Mouse (Mus musculus) midbrain, embryonic 16.5 days (tissue): ENCODE results near the gene Meis2. TPM values are rescaled to one million over a fixed set of nuclear protein-coding genes. Genes with fewer than 3 reads are reported as not detected.

Experiments used
- ATAC-seq: fragments of 200-750 bp; cut with Nextera tagmentation; 2 replicates; pipeline ENCODE4 v1.8.0; 2017; ENCODE audit warnings: moderate TSS enrichment
- H3K27ac ChIP-seq: fragments of 300-500 bp; sonication (generic); 2 replicates; pipeline ENCODE4 v1.5.1; 2014; ENCODE audit warnings: mild to moderate bottlenecking, low read length, mixed read lengths
- H3K27me3 ChIP-seq: fragments of 300-500 bp; sonication (generic); 2 replicates; pipeline ENCODE4 v1.6.1; 2014; ENCODE audit warnings: low read depth, low read length, mixed read lengths; ENCODE audit not compliant: control insufficient read depth, insufficient read depth
- H3K36me3 ChIP-seq: fragments of 300-500 bp; sonication (generic); 2 replicates; pipeline ENCODE4 v1.6.1; 2014; ENCODE audit warnings: mild to moderate bottlenecking, low read length, moderate library complexity, mixed read lengths; ENCODE audit not compliant: control insufficient read depth, insufficient read depth
- H3K4me1 ChIP-seq: fragments of 300-500 bp; sonication (generic); 2 replicates; pipeline ENCODE4 v1.6.1; 2014; ENCODE audit warnings: mild to moderate bottlenecking, low read length, mixed read lengths; ENCODE audit not compliant: control insufficient read depth, insufficient read depth
- H3K4me2 ChIP-seq: fragments of 300-500 bp; sonication (generic); 2 replicates; pipeline ENCODE4 v1.6.1; 2014; ENCODE audit warnings: mild to moderate bottlenecking, low read length, mixed read lengths
- H3K4me3 ChIP-seq: fragments of 300-500 bp; sonication (generic); 2 replicates; pipeline ENCODE4 v1.5.1; 2014; ENCODE audit warnings: low read depth, mild to moderate bottlenecking, low read length, moderate library complexity, mixed read lengths
- H3K9ac ChIP-seq: fragments of 300-500 bp; sonication (generic); 2 replicates; pipeline ENCODE4 v1.6.1; 2014; ENCODE audit warnings: low read depth, low read length, mixed read lengths
- H3K9me3 ChIP-seq: fragments of 300-500 bp; sonication (generic); replicated peaks from 2 replicates; pipeline ENCODE4 v1.6.1; 2014; ENCODE audit warnings: mild to moderate bottlenecking, low read length, mixed read lengths; ENCODE audit not compliant: control insufficient read depth, poor library complexity, severe bottlenecking
- WGBS: fragments of 180-500 bp; shearing (Covaris S2); extraction: QIAGEN DNeasy Blood & Tissue Kit; methylation state at CpG from one replicate; pipeline ENCODE4 v1.1.7; 2014; 5-methylcytosine and 5-hydroxymethylcytosine counted together
- polyA plus RNA-seq: library from polyadenylated mRNA; unstranded; fragments of >200 nt; fragmentation: Nextera tagmentation; extraction: Ambion mirVana; gene quantifications from 2 replicates; pipeline ENCODE4 v1.2.1, GENCODE M21; 2015

Gene Meis2
- polyA plus RNA-seq, 1 experiment from 2014 or later: 70.2 TPM

GRCm38 (mm10) chr2:115984952-115985351 is 80.7 kb downstream of the Meis2 start:
- ATAC-seq: no peak
- WGBS: 75% methylated on average over 9 of the region's 9 CpGs
- H3K36me3 ChIP-seq: no peaks in the 10 kb centered on the region
- no peaks in the 10 kb centered on the region for H3K4me1 ChIP-seq
- H3K9ac ChIP-seq: no peak overlapping the region
- H3K4me2 ChIP-seq: no peak overlapping the region
- H3K4me3 ChIP-seq: no peak overlapping the region
- H3K27me3 ChIP-seq: no peaks in the 10 kb centered on the region
- H3K27ac ChIP-seq: no peak overlapping the region
- H3K9me3 ChIP-seq: no peaks in the 10 kb centered on the region

- Histone ChIP-seq H3K4me3 (no peak overlapping the region), H3K36me3 (no peaks in the 10 kb centered on the region), H3K4me2 (no peak overlapping the region), H3K27me3 (no peaks in the 10 kb centered on the region), H3K4me1 (0 out of 2 replicates have a peak, but pooled peaks cover 2% of the 10 kb centered on the region), H3K9me3 (no peaks in the 10 kb centered on the region), H3K27ac (no peak overlapping the region), H3K9ac (no peak overlapping the region)
- no peak for ATAC-seq
- WGBS: 80% methylated on average over 4 of the region's 4 CpGs
These were observed 81.2 kb downstream of the Meis2 start for GRCm38 (mm10) chr2:115984487-115984886.

GRCm38 (mm10) chr2:115980490-115980889 is 85.1 kb downstream of the Meis2 start:
- no peak overlapping the region for H3K27ac ChIP-seq
- no peak overlapping the region for H3K4me3 ChIP-seq
- H3K36me3 ChIP-seq: no peaks in the 10 kb centered on the region
- H3K4me1 ChIP-seq: 0 out of 2 replicates have a peak, but pooled peaks cover 3% of the 10 kb centered on the region
- no peaks in the 10 kb centered on the region for H3K9me3 ChIP-seq
- ATAC-seq: peak; percentile 15; the same call in 1 of the 2 replicates
- no peak overlapping the region for H3K4me2 ChIP-seq
- no peak overlapping the region for H3K9ac ChIP-seq
- H3K27me3 ChIP-seq: no peaks in the 10 kb centered on the region

GRCm38 (mm10) chr2:115979683-115980476 is 85.8 kb downstream of the Meis2 start:
- no peak overlapping the region for H3K9ac ChIP-seq
- H3K27ac ChIP-seq: peak overlapping the region; percentile 44; the same call in 1 of the 2 replicates
- H3K27me3 ChIP-seq: no peaks in the 10 kb centered on the region
- H3K4me1 ChIP-seq: 0 out of 2 replicates have a peak, but pooled peaks cover 3% of the 10 kb centered on the region
- peak; percentile 89 for ATAC-seq
- no peak overlapping the region for H3K4me2 ChIP-seq
- WGBS: 39% methylated on average over 14 of the region's 14 CpGs
- H3K9me3 ChIP-seq: no peaks in the 10 kb centered on the region
- no peak overlapping the region for H3K4me3 ChIP-seq
- no peaks in the 10 kb centered on the region for H3K36me3 ChIP-seq

GRCm38 (mm10) chr2:115978666-115979065 is 87.0 kb downstream of the Meis2 start:
- Histone ChIP-seq H3K27ac (no peak overlapping the region), H3K9ac (no peak overlapping the region), H3K4me1 (0 out of 2 replicates have a peak, but pooled peaks cover 3% of the 10 kb centered on the region), H3K27me3 (no peaks in the 10 kb centered on the region), H3K9me3 (no peaks in the 10 kb centered on the region), H3K4me2 (no peak overlapping the region), H3K36me3 (no peaks in the 10 kb centered on the region), H3K4me3 (no peak overlapping the region)
- 71% methylated on average over 5 of the region's 5 CpGs for WGBS
- ATAC-seq: no peak

- Histone ChIP-seq H3K27me3 (no peaks in the 10 kb centered on the region), H3K36me3 (no peaks in the 10 kb centered on the region), H3K9ac (no peak overlapping the region), H3K4me1 (no peaks in the 10 kb centered on the region), H3K9me3 (no peaks in the 10 kb centered on the region), H3K4me2 (no peak overlapping the region), H3K4me3 (no peak overlapping the region), H3K27ac (no peak overlapping the region)
- 93% methylated on average over 3 of the region's 3 CpGs for WGBS
- ATAC-seq: no peak
These were observed 94.3 kb downstream of the Meis2 start for GRCm38 (mm10) chr2:115971296-115971805.

GRCm38 (mm10) chr2:115970091-115970820 is 95.4 kb downstream of the Meis2 start:
- H3K36me3 ChIP-seq: no peaks in the 10 kb centered on the region
- ATAC-seq: no peak
- H3K9me3 ChIP-seq: no peaks in the 10 kb centered on the region
- no peak overlapping the region for H3K4me2 ChIP-seq
- no peak overlapping the region for H3K4me3 ChIP-seq
- no peaks in the 10 kb centered on the region for H3K4me1 ChIP-seq
- H3K27me3 ChIP-seq: no peaks in the 10 kb centered on the region
- H3K27ac ChIP-seq: no peak overlapping the region
- no peak overlapping the region for H3K9ac ChIP-seq
- WGBS: 75% methylated on average over 9 of the region's 9 CpGs

GRCm38 (mm10) chr2:115969201-115969600 is 96.4 kb downstream of the Meis2 start:
- Histone ChIP-seq H3K27ac (no peak overlapping the region), H3K4me3 (no peak overlapping the region), H3K4me2 (no peak overlapping the region), H3K9ac (no peak overlapping the region), H3K4me1 (no peaks in the 10 kb centered on the region), H3K9me3 (no peaks in the 10 kb centered on the region), H3K27me3 (no peaks in the 10 kb centered on the region), H3K36me3 (no peaks in the 10 kb centered on the region)
- 79% methylated on average over 8 of the region's 8 CpGs for WGBS
- ATAC-seq: no peak

GRCm38 (mm10) chr2:115964911-115965310 is 100.7 kb downstream of the Meis2 start:
- peak; percentile 61; the same call in 1 of the 2 replicates for ATAC-seq
- no peaks in the 10 kb centered on the region for H3K27me3 ChIP-seq
- peaks cover 2% of the 10 kb centered on the region; the same call in 1 of the 2 replicates for H3K4me1 ChIP-seq
- H3K27ac ChIP-seq: no peak overlapping the region
- no peak overlapping the region for H3K9ac ChIP-seq
- H3K4me2 ChIP-seq: no peak overlapping the region
- H3K4me3 ChIP-seq: no peak overlapping the region
- H3K36me3 ChIP-seq: no peaks in the 10 kb centered on the region
- whole genome bisulfite sequencing: 72% methylated on average over 3 of the region's 3 CpGs
- H3K9me3 ChIP-seq: no peaks in the 10 kb centered on the region
